Mouse (Mus musculus): ENCODE measurements around the gene Zfp628. TPM values are rescaled to one million over a fixed set of nuclear protein-coding genes. Genes with fewer than 3 reads are reported as not detected.

Zfp628 gene
- polyA plus RNA-seq, 1 experiment from 2014 or later, result 2.7 TPM

- no peak for DNase-seq (ENCODE audit: low spot score)
- Histone ChIP-seq H3K4me1 (ENCODE audit: insufficient read depth, low read depth, low read length) (peaks cover 4% of the 10 kb centered on the region; the same call in 1 of the 2 replicates), H3K4me2 (replicated peaks; ENCODE audit: low read depth, low read length) (no peak overlapping the region), H3K27me3 (replicated peaks; ENCODE audit: insufficient read depth, low read length) (no peaks in the 10 kb centered on the region), H3K4me3 (ENCODE audit: low read depth, low read length) (no peak overlapping the region), H3K9ac (replicated peaks; ENCODE audit: low read depth) (no peak overlapping the region), H3K36me3 (ENCODE audit: insufficient read depth, low read length) (no peaks in the 10 kb centered on the region), H3K27ac (ENCODE audit: low read length) (no peak overlapping the region), H3K9me3 (ENCODE audit: low read length) (no peaks in the 10 kb centered on the region)
- WGBS, result 65% methylated on average over 5 of the region's 5 CpGs
- TF ChIP-seq EP300 (IDR thresholded peaks at IDR 0.05) (no peak), CTCF (IDR thresholded peaks at IDR 0.05) (no peak)
- no peak for ATAC-seq
Observed at GRCm38 (mm10) chr7:4912248-4912647, 2.8 kb upstream of the Zfp628 start.

GRCm38 (mm10) chr7:4915669-4916416, 826 bp downstream of the Zfp628 start:
- Histone ChIP-seq H3K9me3 (ENCODE audit: low read length) (no peaks in the 10 kb centered on the region), H3K27me3 (replicated peaks; ENCODE audit: insufficient read depth, low read length) (no peaks in the 10 kb centered on the region), H3K4me2 (replicated peaks; ENCODE audit: low read depth, low read length) (peak overlapping the region; percentile 70), H3K9ac (replicated peaks; ENCODE audit: low read depth) (peak overlapping the region; percentile 80), H3K4me1 (ENCODE audit: insufficient read depth, low read depth, low read length) (peaks cover 4% of the 10 kb centered on the region; the same call in 1 of the 2 replicates), H3K36me3 (ENCODE audit: insufficient read depth, low read length) (peaks cover 24% of the 10 kb centered on the region), H3K4me3 (ENCODE audit: low read depth, low read length) (peak overlapping the region; percentile 73), H3K27ac (ENCODE audit: low read length) (peak overlapping the region; percentile 96)
- peak; percentile 51 for ATAC-seq
- TF ChIP-seq EP300 (IDR thresholded peaks at IDR 0.05), result peak; percentile 5; the same call in 1 of the 2 replicates
- TF ChIP-seq CTCF (IDR thresholded peaks at IDR 0.05), result no peak
- DNase-seq (ENCODE audit: low spot score), result no peak
- 13% methylated on average over 14 of the region's 14 CpGs for WGBS

- Histone ChIP-seq H3K36me3 (ENCODE audit: insufficient read depth, low read length) (peaks cover 24% of the 10 kb centered on the region), H3K9ac (replicated peaks; ENCODE audit: low read depth) (no peak overlapping the region), H3K4me2 (replicated peaks; ENCODE audit: low read depth, low read length) (no peak overlapping the region), H3K27ac (ENCODE audit: low read length) (no peak overlapping the region), H3K4me1 (ENCODE audit: insufficient read depth, low read depth, low read length) (peaks cover 5% of the 10 kb centered on the region; the same call in 1 of the 2 replicates), H3K27me3 (replicated peaks; ENCODE audit: insufficient read depth, low read length) (no peaks in the 10 kb centered on the region), H3K4me3 (ENCODE audit: low read depth, low read length) (no peak overlapping the region), H3K9me3 (ENCODE audit: low read length) (no peaks in the 10 kb centered on the region)
- WGBS, result 87% methylated on average over 2 of the region's 2 CpGs
- ATAC-seq, result no peak
- TF ChIP-seq EP300 (IDR thresholded peaks at IDR 0.05), result no peak
- no peak for TF ChIP-seq CTCF (IDR thresholded peaks at IDR 0.05)
- no peak for DNase-seq (ENCODE audit: low spot score)
Observed at GRCm38 (mm10) chr7:4917494-4917893, 2.5 kb downstream of the Zfp628 start.

- Histone ChIP-seq H3K9me3 (ENCODE audit: low read length) (no peaks in the 10 kb centered on the region), H3K27ac (ENCODE audit: low read length) (no peak overlapping the region), H3K36me3 (ENCODE audit: insufficient read depth, low read length) (peaks cover 24% of the 10 kb centered on the region), H3K27me3 (replicated peaks; ENCODE audit: insufficient read depth, low read length) (no peaks in the 10 kb centered on the region), H3K4me2 (replicated peaks; ENCODE audit: low read depth, low read length) (no peak overlapping the region), H3K4me3 (ENCODE audit: low read depth, low read length) (no peak overlapping the region), H3K9ac (replicated peaks; ENCODE audit: low read depth) (no peak overlapping the region), H3K4me1 (ENCODE audit: insufficient read depth, low read depth, low read length) (peaks cover 17% of the 10 kb centered on the region)
- DNase-seq (ENCODE audit: low spot score), result no peak
- no peak for ATAC-seq
- TF ChIP-seq CTCF (IDR thresholded peaks at IDR 0.05), result no peak
- no peak for TF ChIP-seq EP300 (IDR thresholded peaks at IDR 0.05)
- 93% methylated on average over 14 of the region's 15 CpGs for WGBS
Observed at GRCm38 (mm10) chr7:4918681-4919080, 3.7 kb downstream of the Zfp628 start.

GRCm38 (mm10) chr7:4919096-4919495, 4.1 kb downstream of the Zfp628 start:
- no peak for TF ChIP-seq EP300 (IDR thresholded peaks at IDR 0.05)
- Histone ChIP-seq H3K9me3 (ENCODE audit: low read length) (no peaks in the 10 kb centered on the region), H3K4me3 (ENCODE audit: low read depth, low read length) (no peak overlapping the region), H3K4me1 (ENCODE audit: insufficient read depth, low read depth, low read length) (peaks cover 21% of the 10 kb centered on the region), H3K4me2 (replicated peaks; ENCODE audit: low read depth, low read length) (no peak overlapping the region), H3K36me3 (ENCODE audit: insufficient read depth, low read length) (peaks cover 24% of the 10 kb centered on the region), H3K27me3 (replicated peaks; ENCODE audit: insufficient read depth, low read length) (0 out of 2 replicates have a peak, but pooled peaks cover under 1% of the 10 kb centered on the region), H3K27ac (ENCODE audit: low read length) (no peak overlapping the region), H3K9ac (replicated peaks; ENCODE audit: low read depth) (no peak overlapping the region)
- no peak for ATAC-seq
- no peak for DNase-seq (ENCODE audit: low spot score)
- 83% methylated on average over 20 of the region's 21 CpGs for WGBS

- H3K27me3 ChIP-seq (replicated peaks; ENCODE audit: insufficient read depth, low read length), result 0 out of 2 replicates have a peak, but pooled peaks cover 3% of the 10 kb centered on the region
- no peak for ATAC-seq
- H3K9me3 ChIP-seq (ENCODE audit: low read length), result no peaks in the 10 kb centered on the region
- WGBS, result 89% methylated on average over 21 of the region's 21 CpGs
- H3K4me1 ChIP-seq (ENCODE audit: insufficient read depth, low read depth, low read length), result peaks cover 23% of the 10 kb centered on the region
- no peak for TF ChIP-seq EP300 (IDR thresholded peaks at IDR 0.05)
- no peak for TF ChIP-seq CTCF (IDR thresholded peaks at IDR 0.05)
- DNase-seq (ENCODE audit: low spot score), result no peak
- no peak overlapping the region for H3K9ac ChIP-seq (replicated peaks; ENCODE audit: low read depth)
- H3K27ac ChIP-seq (ENCODE audit: low read length), result no peak overlapping the region
- no peak overlapping the region for H3K4me3 ChIP-seq (ENCODE audit: low read depth, low read length)
- no peak overlapping the region for H3K4me2 ChIP-seq (replicated peaks; ENCODE audit: low read depth, low read length)
- peaks cover 24% of the 10 kb centered on the region for H3K36me3 ChIP-seq (ENCODE audit: insufficient read depth, low read length)
Observed at GRCm38 (mm10) chr7:4919971-4920370, 5.0 kb downstream of the Zfp628 start.

Data from lung, postnatal 0 days (tissue).